Mouse (Mus musculus) olfactory bulb, adult 2 months (tissue): ENCODE measurements around the gene Fbln7. TPM values are rescaled to one million over a fixed set of nuclear protein-coding genes. Genes with fewer than 3 reads are reported as not detected.

ENCODE experiments used
- H3K27ac ChIP-seq: fragments of 200-500 bp; 2 replicates; pipeline ENCODE4 v1.5.1; 2012; ENCODE audit warnings: low read depth, low read length; ENCODE audit not compliant: insufficient read depth
- H3K4me1 ChIP-seq: fragments of 200-500 bp; 2 replicates; pipeline ENCODE4 v1.6.1; 2012; ENCODE audit warnings: low read length; ENCODE audit not compliant: control insufficient read depth, insufficient read depth
- H3K4me3 ChIP-seq: fragments of 200-500 bp; 2 replicates; pipeline ENCODE4 v1.5.1; 2012; ENCODE audit warnings: mild to moderate bottlenecking, low read depth, low read length, moderate library complexity; ENCODE audit not compliant: insufficient read depth
- CTCF ChIP-seq: fragments of 200-500 bp; IDR thresholded peaks from 2 replicates; pipeline ENCODE4 v1.5.1; 2012; ENCODE audit warnings: low read depth, mild to moderate bottlenecking, low read length, moderate library complexity; ENCODE audit not compliant: insufficient read depth
- POLR2A ChIP-seq: fragments of 200-500 bp; IDR thresholded peaks from 2 replicates; pipeline ENCODE4 v1.6.1; 2012; ENCODE audit warnings: mild to moderate bottlenecking, low read depth, low read length, moderate library complexity; ENCODE audit not compliant: insufficient read depth
- WGBS: fragments of 180-500 bp; shearing (Covaris S2); methylation state at CpG from one replicate; pipeline ENCODE4 v1.1.7; 2018; 5-methylcytosine and 5-hydroxymethylcytosine counted together
- polyA plus RNA-seq: library from polyadenylated mRNA; stranded (reverse); fragments of >200 nt; gene quantifications from 2 replicates; pipeline ENCODE4 v1.2.4, GENCODE M21; 2012; ENCODE audit warnings: low replicate concordance; ENCODE audit not compliant: missing spikeins, insufficient read depth, insufficient read length

Gene Fbln7
- polyA plus RNA-seq, 1 experiment, result not detected

- peak within 1 kb of the TSS; percentile 46; the same call in 1 of the 2 replicates for H3K27ac ChIP-seq
- 1% methylated on average over 65 of the region's 65 CpGs for WGBS
- TF ChIP-seq POLR2A (peak; percentile 97), CTCF (no peak)
- no peaks in the 10 kb centered on the region for H3K4me1 ChIP-seq
- H3K4me3 ChIP-seq, result peak within 1 kb of the TSS; percentile 89
These were observed 81.1 kb downstream of the Fbln7 start, which contains the start of gene Zc3h8 for GRCm38 (mm10) chr2:128943538-128944528. Gene Zc3h8, minus strand, starts transcription at chr2:128944077.

Other genes with a start within 250 kb of the Fbln7 start
- gene Anapc1, start 175.6 kb upstream of the Fbln7 start, polyA plus RNA-seq, result 302 TPM in 1 of 2 replicates, not detected in the other
- gene Mertk, start 164.0 kb upstream of the Fbln7 start, polyA plus RNA-seq, result not detected in 2 replicates
- gene Tmem87b, start 44.9 kb upstream of the Fbln7 start, polyA plus RNA-seq, result not detected in 2 replicates
- gene Zc3h8, start 81.1 kb downstream of the Fbln7 start, polyA plus RNA-seq, result not detected in 2 replicates
- gene Zc3h6, start 104.4 kb downstream of the Fbln7 start, polyA plus RNA-seq, result not detected in 2 replicates
- gene Gm10762, start 104.7 kb downstream of the Fbln7 start, polyA plus RNA-seq, result not detected in 2 replicates
- not detected in 2 replicates for gene Vinac1, start 185.2 kb downstream of the Fbln7 start, polyA plus RNA-seq
- not detected in 2 replicates for gene Ttl, start 203.0 kb downstream of the Fbln7 start, polyA plus RNA-seq
- gene Polr1b, start 238.0 kb downstream of the Fbln7 start, polyA plus RNA-seq, result not detected in 2 replicates